Mouse (Mus musculus) heart, embryonic 16.5 days (tissue): ENCODE measurements around the gene Atf7. TPM values are rescaled to one million over a fixed set of nuclear protein-coding genes. Genes with fewer than 3 reads are reported as not detected.
"Not testable (repeated sequence)": the region's sequence is repeated elsewhere in the genome, so short reads cannot be mapped to it uniquely, and the experiment has no call there.

Experiments used
- ATAC-seq: fragments of 200-750 bp; cut with Nextera tagmentation; replicated peaks from 2 replicates; pipeline ENCODE4 v1.8.0; 2017; ENCODE audit warnings: moderate number of reproducible peaks; ENCODE audit not compliant: insufficient read depth, low FRiP score; ENCODE audit errors: extremely low read depth
- H3K27ac ChIP-seq: fragments of 300-500 bp; sonication (generic); 2 replicates; pipeline ENCODE4 v1.5.1; 2014; ENCODE audit warnings: mild to moderate bottlenecking, low read length, control low read depth, moderate library complexity
- H3K27me3 ChIP-seq: fragments of 300-500 bp; sonication (generic); 2 replicates; pipeline ENCODE4 v1.6.1; 2014; ENCODE audit warnings: low read length, mixed read lengths; ENCODE audit not compliant: control insufficient read depth, insufficient read depth
- H3K36me3 ChIP-seq: fragments of 300-500 bp; sonication (generic); 2 replicates; pipeline ENCODE4 v1.6.1; 2014; ENCODE audit not compliant: control insufficient read depth, insufficient read depth
- H3K4me1 ChIP-seq: fragments of 300-500 bp; sonication (generic); 2 replicates; pipeline ENCODE4 v1.6.1; 2014; ENCODE audit warnings: low read length, mixed read lengths; ENCODE audit not compliant: control insufficient read depth, insufficient read depth
- H3K4me2 ChIP-seq: fragments of 300-500 bp; sonication (generic); 2 replicates; pipeline ENCODE4 v1.6.1; 2014; ENCODE audit warnings: low read depth, mild to moderate bottlenecking, control low read depth, low read length
- H3K4me3 ChIP-seq: fragments of 300-500 bp; sonication (generic); 2 replicates; pipeline ENCODE4 v1.5.1; 2014; ENCODE audit warnings: mild to moderate bottlenecking, control low read depth, low read length
- H3K9ac ChIP-seq: fragments of 300-500 bp; sonication (generic); 2 replicates; pipeline ENCODE4 v1.6.1; 2014; ENCODE audit warnings: low read length, control low read depth
- H3K9me3 ChIP-seq: fragments of 300-500 bp; sonication (generic); replicated peaks from 2 replicates; pipeline ENCODE4 v1.6.1; 2016; ENCODE audit warnings: low read length; ENCODE audit not compliant: control insufficient read depth
- WGBS: fragments of 180-500 bp; shearing (Covaris S2); extraction: QIAGEN DNeasy Blood & Tissue Kit; methylation state at CpG from one replicate; pipeline ENCODE4 v1.1.7; 2014; 5-methylcytosine and 5-hydroxymethylcytosine counted together
- polyA plus RNA-seq: library from polyadenylated mRNA; unstranded; fragments of >200 nt; fragmentation: Nextera tagmentation; extraction: Ambion mirVana; gene quantifications from 2 replicates; pipeline ENCODE4 v1.2.1, GENCODE M21; 2015

The Atf7 gene
- polyA plus RNA-seq, 1 experiment from 2014 or later: 27.7 TPM

DNA sequence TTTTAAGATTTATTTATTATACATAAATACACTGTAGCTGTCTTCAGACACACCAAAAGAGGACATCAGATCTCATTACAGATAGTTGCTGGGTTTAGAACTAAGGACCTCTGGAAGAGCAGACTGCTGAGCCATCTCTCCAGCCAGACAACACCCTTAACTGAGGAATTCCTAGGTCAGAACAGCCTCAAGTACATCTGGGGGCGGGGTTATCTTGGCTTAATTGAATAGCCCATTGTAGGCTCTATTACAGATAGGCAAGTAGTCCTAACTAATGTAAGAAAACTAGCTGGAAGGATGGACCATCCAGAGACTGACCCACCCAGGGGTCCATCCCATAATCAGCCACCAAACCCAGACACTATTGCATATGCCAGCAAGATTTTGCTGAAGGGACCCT is 16.7 kb downstream of the Atf7 start:
- not testable (repeated sequence) for H3K9me3 ChIP-seq, H3K4me1 ChIP-seq, ATAC-seq, H3K4me2 ChIP-seq, H3K4me3 ChIP-seq, H3K36me3 ChIP-seq, H3K27ac ChIP-seq, H3K9ac ChIP-seq, H3K27me3 ChIP-seq
- WGBS: 53% methylated on average over 1 of the region's 1 CpGs

DNA sequence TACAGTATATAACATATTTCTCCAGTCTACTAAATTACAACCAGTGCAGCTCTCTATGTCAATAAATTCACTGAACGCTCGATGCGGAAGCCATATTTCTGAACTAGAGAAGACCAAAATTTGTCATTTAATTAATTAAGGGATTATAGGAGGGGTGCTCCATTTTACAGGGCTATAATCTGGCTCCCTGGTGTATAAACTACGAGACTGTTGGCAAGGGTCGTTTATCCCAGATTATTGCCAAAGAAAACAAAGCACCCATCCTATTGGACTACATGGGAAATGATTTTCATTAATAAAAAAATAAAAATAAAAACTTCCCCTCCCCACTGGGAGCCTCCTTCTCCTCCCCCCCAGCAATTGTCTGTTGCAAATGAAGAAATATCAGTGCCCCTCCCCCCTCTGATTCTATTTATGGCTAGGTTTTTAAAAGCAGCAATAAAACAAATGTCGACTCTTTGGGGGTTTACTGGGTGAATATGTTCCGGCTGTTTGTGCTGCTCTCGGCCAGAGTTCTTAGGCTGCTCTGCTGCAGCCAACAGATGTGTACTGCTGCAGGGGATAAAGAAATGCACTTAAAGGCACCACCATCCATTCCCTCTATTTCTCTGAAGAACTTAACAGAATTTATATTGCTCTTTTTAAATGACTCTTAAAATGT is 31.1 kb downstream of the Atf7 start:
- 58% methylated on average over 8 of the region's 8 CpGs for WGBS
- Histone ChIP-seq H3K27me3 (no peaks in the 10 kb centered on the region), H3K27ac (peak overlapping the region; percentile 23; the same call in 1 of the 2 replicates), H3K9ac (peak overlapping the region; percentile 25; the same call in 1 of the 2 replicates), H3K9me3 (no peaks in the 10 kb centered on the region), H3K36me3 (peaks cover 4% of the 10 kb centered on the region; the same call in 1 of the 2 replicates), H3K4me3 (no peak overlapping the region), H3K4me1 (peaks cover 10% of the 10 kb centered on the region), H3K4me2 (peak overlapping the region; percentile 36; the same call in 1 of the 2 replicates)
- no peak for ATAC-seq

DNA sequence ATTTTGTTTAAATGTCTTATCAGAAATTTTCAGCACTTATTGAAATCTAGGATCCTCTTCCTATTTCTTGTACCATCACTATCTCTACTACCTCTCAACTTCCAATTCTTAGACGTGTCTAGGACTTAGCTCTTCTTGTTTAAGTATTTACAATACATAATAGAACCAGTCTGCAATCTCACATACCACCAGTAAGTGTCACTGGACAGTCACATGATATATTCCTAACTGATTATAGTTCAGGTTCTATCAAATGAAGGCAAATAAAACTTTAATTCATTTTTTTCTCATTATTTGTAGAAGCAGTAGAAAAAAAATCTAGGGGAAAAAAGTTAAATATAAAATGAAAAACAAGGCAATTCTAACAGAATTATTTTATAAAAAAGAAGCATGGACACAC is 32.6 kb downstream of the Atf7 start:
- Histone ChIP-seq H3K27ac (no peak overlapping the region), H3K9ac (no peak overlapping the region)
- 35% methylated on average over 1 of the region's 1 CpGs for whole genome bisulfite sequencing

DNA sequence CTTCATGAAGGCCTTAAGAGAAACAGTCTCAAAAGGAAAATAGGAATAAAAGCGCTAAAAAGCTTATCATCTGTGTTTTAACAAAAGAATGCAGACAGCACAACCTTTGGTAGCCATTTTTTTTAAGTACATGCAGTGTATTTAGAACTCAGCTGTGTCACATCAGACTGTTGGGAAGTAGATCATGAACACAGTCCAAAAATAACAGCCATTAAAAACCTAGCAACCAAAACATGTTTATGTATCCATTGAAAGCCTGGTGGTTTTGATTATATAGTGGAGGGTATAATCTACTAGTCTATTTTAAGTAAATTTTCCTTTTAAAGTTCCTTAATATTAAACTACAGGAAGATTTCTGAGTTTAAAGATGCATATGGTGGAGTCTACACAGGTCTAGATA is 34.7 kb downstream of the Atf7 start:
- Histone ChIP-seq H3K4me3 (no peak overlapping the region), H3K4me1 (peaks cover 10% of the 10 kb centered on the region), H3K9ac (no peak overlapping the region), H3K9me3 (no peaks in the 10 kb centered on the region), H3K36me3 (peaks cover 5% of the 10 kb centered on the region; the same call in 1 of the 2 replicates), H3K4me2 (no peak overlapping the region), H3K27ac (peak overlapping the region; percentile 66; the same call in 1 of the 2 replicates), H3K27me3 (no peaks in the 10 kb centered on the region)
- 67% methylated on average over 1 of the region's 1 CpGs for whole genome bisulfite sequencing
- peak; percentile 41; the same call in 1 of the 2 replicates for ATAC-seq

More for the DNA sequence above, 32.6 kb downstream of the Atf7 start:
- no peaks in the 10 kb centered on the region for H3K27me3 ChIP-seq
- H3K4me3 ChIP-seq: no peak overlapping the region
- ATAC-seq: no peak
- peaks cover 10% of the 10 kb centered on the region for H3K4me1 ChIP-seq
- peaks cover 5% of the 10 kb centered on the region; the same call in 1 of the 2 replicates for H3K36me3 ChIP-seq
- H3K4me2 ChIP-seq: no peak overlapping the region
- H3K9me3 ChIP-seq: no peaks in the 10 kb centered on the region

DNA sequence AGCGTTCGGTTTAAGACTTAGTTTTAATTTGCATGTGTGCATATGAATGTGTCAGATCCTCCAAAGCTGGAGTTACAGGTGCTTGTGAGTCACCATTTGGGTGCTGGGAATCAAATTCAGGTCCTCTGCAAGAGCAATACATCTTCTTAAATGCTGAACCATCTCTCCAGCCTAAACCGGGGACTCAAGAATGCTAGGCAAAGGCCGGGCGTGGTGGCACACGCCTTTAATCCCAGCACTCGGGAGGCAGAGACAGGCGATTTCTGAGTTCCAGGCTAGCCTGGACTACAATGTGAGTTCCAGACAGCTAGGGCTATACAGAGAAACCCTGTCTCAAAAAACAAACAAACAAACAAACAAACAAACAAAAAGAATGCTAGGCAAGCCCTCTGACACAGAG is 35.4 kb downstream of the Atf7 start:
- Histone ChIP-seq H3K9me3 (no peaks in the 10 kb centered on the region), H3K27me3 (no peaks in the 10 kb centered on the region), H3K4me3 (no peak overlapping the region), H3K4me1 (peaks cover 10% of the 10 kb centered on the region), H3K27ac (no peak overlapping the region; the same call in 1 of the 2 replicates), H3K4me2 (no peak overlapping the region), H3K9ac (no peak overlapping the region), H3K36me3 (peaks cover 5% of the 10 kb centered on the region; the same call in 1 of the 2 replicates)
- 97% methylated on average over 8 of the region's 8 CpGs for WGBS
- ATAC-seq: no peak

DNA sequence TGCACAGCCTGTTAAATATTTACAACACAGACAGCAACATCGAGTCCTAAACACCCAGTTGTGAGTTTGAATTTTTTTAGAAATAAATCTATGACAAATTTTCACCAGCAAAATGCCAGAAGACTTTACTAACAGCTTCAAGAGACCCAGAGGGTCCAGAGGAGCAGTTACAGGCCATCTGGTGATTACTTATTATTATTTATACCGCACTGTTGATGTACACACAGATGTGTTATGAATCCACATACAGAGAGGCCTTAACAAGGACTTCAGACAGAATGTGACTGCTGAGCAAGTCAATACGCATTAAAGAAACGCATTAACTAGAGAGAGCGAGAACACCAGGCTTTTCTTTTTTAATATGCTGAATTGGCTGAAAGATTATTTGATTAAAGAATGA is 39.8 kb downstream of the Atf7 start:
- no peaks in the 10 kb centered on the region for H3K27me3 ChIP-seq
- H3K4me3 ChIP-seq: no peak overlapping the region
- WGBS: 91% methylated on average over 5 of the region's 5 CpGs
- ATAC-seq: no peak
- no peak overlapping the region for H3K9ac ChIP-seq
- H3K4me2 ChIP-seq: no peak overlapping the region
- H3K36me3 ChIP-seq: peaks cover 5% of the 10 kb centered on the region; the same call in 1 of the 2 replicates
- H3K27ac ChIP-seq: no peak overlapping the region
- H3K9me3 ChIP-seq: no peaks in the 10 kb centered on the region
- peaks cover 3% of the 10 kb centered on the region for H3K4me1 ChIP-seq

DNA sequence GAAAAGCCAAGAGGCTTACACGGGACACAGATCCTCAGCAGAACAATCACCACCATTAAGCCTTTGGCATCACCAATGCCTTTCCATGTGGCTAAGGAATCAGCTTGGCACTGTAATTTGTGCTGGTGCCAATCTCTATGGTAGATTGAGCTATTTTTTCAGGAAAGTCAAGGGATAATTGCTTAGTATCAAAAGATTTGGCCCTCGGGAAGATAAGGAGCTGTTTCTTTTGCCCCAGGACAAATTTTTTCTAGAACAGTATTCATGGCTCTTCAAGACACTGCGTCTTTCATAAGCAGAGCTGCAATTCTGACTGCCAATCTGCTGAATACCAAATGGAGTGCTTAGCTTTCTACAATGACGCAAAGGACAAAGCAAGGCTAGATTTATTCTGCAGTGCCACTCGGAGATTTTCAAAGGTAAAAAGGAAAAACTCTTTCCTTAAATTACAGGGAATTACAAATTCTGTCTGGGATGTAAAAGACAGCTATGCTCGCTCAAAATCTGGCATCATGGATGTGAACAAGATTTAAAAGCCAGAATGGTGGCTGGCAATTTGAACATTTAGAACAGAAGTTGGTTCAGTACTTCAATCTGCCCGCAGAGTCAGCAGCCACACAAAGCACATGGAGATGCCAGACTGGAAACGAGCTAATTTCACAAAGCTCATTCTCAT is 41.4 kb downstream of the Atf7 start:
- WGBS: 70% methylated on average over 8 of the region's 8 CpGs
- Histone ChIP-seq H3K4me2 (no peak overlapping the region), H3K36me3 (0 out of 2 replicates have a peak, but pooled peaks cover 2% of the 10 kb centered on the region), H3K27ac (no peak overlapping the region), H3K9ac (no peak overlapping the region), H3K4me1 (no peaks in the 10 kb centered on the region), H3K27me3 (no peaks in the 10 kb centered on the region), H3K9me3 (no peaks in the 10 kb centered on the region), H3K4me3 (no peak overlapping the region)
- ATAC-seq: no peak

DNA sequence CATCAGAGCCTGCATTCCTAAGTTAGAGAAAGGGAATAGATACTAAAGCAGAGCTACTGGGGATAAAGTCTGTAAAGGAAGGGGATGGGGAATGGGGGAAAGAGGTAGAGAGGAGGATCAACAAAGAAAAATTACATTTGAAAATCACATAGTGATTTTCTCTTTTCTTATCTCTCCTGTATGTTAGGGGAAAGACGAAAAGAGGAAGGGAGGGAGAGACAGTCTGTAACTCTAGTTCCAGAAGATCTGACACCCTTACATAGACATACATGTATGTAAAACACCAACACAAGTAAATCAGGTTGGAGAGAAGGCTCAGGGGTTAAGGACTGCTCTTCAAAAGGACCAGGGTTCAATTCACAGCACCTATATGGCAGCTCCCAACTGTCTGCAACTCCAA is 44.1 kb downstream of the Atf7 start:
- no peaks in the 10 kb centered on the region for H3K9me3 ChIP-seq
- ATAC-seq: no peak
- no peaks in the 10 kb centered on the region for H3K4me1 ChIP-seq
- H3K4me3 ChIP-seq: no peak overlapping the region
- H3K9ac ChIP-seq: no peak overlapping the region
- H3K36me3 ChIP-seq: no peaks in the 10 kb centered on the region
- no peaks in the 10 kb centered on the region for H3K27me3 ChIP-seq
- H3K4me2 ChIP-seq: no peak overlapping the region
- no peak overlapping the region for H3K27ac ChIP-seq
- WGBS: 65% methylated on average over 1 of the region's 1 CpGs

DNA sequence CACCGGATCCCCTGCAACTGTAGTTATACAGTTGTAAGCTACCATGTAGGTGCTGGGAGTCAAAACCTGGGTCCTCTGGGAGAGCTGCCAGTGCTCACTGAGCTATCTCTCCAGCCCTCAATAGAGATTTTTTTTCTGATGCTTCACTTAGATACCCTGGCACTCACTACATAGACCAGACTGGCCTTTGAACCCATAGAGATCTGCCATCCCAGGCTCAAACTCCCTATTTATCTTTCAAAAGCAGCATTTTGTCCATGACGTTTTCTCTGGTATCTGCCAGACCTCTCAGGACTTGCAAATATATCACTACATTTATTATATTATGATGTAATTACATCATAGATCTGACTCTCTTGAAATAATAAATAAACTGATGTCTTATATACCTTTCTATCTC is 46.9 kb downstream of the Atf7 start:
- H3K9ac ChIP-seq: no peak overlapping the region
- no peak overlapping the region for H3K27ac ChIP-seq
- H3K9me3 ChIP-seq: no peaks in the 10 kb centered on the region
- no peak overlapping the region for H3K4me3 ChIP-seq
- WGBS: 81% methylated on average over 2 of the region's 2 CpGs
- no peak for ATAC-seq
- no peaks in the 10 kb centered on the region for H3K27me3 ChIP-seq
- no peak overlapping the region for H3K4me2 ChIP-seq
- 0 out of 2 replicates have a peak, but pooled peaks cover 2% of the 10 kb centered on the region for H3K36me3 ChIP-seq
- no peaks in the 10 kb centered on the region for H3K4me1 ChIP-seq
